Comparison of ENCODE assay signal across 29 mouse cellular contexts in the genomic region with DNA sequence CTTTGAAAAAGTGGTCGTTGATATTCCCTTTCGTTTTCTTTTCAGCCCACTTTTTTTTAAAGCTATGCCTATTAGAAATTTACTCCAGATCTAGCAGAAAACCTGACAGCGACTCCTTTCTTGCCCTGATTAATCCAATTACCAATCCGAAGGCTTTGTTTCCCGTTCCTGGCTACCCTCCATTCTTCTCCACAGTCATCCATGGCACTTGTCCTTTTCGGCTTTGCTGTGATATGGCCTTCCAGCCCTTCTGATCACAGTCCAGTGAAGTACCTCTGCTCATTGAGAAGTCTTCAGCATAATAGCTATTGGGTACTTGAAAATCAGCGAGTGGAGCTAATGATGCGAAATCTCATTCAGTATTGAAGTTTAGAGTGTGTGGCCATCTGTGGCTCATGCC.
DNase-seq lines count a peak whose midpoint lies in the region; ATAC-seq and TF ChIP-seq lines count a peak whose summit lies in the region.
"Had no signal": no experiment of that assay in that cellular context is flagged by ENCODE, and none has a peak within 500 bp of the region (broad histone marks: within the 10 kb centered on the region; RNA-seq: fewer than 3 reads in every experiment).

No protein-coding gene starts in this region.

- 13% methylated on average over 8 of the region's 8 CpGs for WGBS in forebrain, embryonic 12.5 days
- 14% methylated on average over 8 of the region's 8 CpGs for WGBS in forebrain, postnatal 0 days
- 41% methylated on average over 8 of the region's 8 CpGs for WGBS in midbrain, embryonic 11.5 days
- WGBS in midbrain, postnatal 0 days: 23% methylated on average over 8 of the region's 8 CpGs

- no peak for TF ChIP-seq CTCF in forebrain, postnatal 0 days (IDR thresholded peaks at IDR 0.05; ENCODE audit: low read depth)
- no peak for TF ChIP-seq CTCF in midbrain, postnatal 0 days (IDR thresholded peaks at IDR 0.05)

- peaks cover 8% of the 10 kb centered on the region; the same call in 1 of the 2 replicates for H3K27me3 ChIP-seq in forebrain, embryonic 12.5 days
- no peaks in the 10 kb centered on the region for H3K27me3 ChIP-seq in forebrain, postnatal 0 days (ENCODE audit: insufficient read depth, low read length)
- H3K27me3 ChIP-seq in midbrain, embryonic 11.5 days (ENCODE audit: control insufficient read depth, insufficient read depth, low read length): no peaks in the 10 kb centered on the region
- no peaks in the 10 kb centered on the region for H3K27me3 ChIP-seq in midbrain, postnatal 0 days (ENCODE audit: insufficient read depth, low read length)
- H3K27me3 ChIP-seq: CH12.LX; embryonic facial prominence, embryonic 13.5 days; heart, embryonic 12.5 days; heart, embryonic 15.5 days had no signal

- no peak overlapping the region for H3K9ac ChIP-seq in forebrain, embryonic 12.5 days
- H3K9ac ChIP-seq in forebrain, postnatal 0 days: no peak overlapping the region
- no peak overlapping the region for H3K9ac ChIP-seq in midbrain, embryonic 11.5 days (ENCODE audit: low read length)
- H3K9ac ChIP-seq in midbrain, postnatal 0 days (replicated peaks; ENCODE audit: low read length, poor library complexity, severe bottlenecking): no peak overlapping the region
- H3K9ac ChIP-seq: embryonic facial prominence, embryonic 13.5 days; heart, embryonic 12.5 days; heart, embryonic 15.5 days; hindbrain, embryonic 14.5 days had no signal

- no peak for DNase-seq in forebrain, postnatal 0 days
- DNase-seq in midbrain, embryonic 11.5 days (ENCODE audit: low spot score, missing footprints): peak; percentile 77
- DNase-seq in midbrain, postnatal 0 days (ENCODE audit: low spot score): no peak
- peak; percentile 14 for DNase-seq in retina, postnatal 1 day
- no peak for DNase-seq in retina, embryonic 14.5 days (ENCODE audit: low spot score)
- DNase-seq in cerebellum, postnatal 14 days: no peak
- DNase-seq: adrenal gland, adult 2 months; adrenal gland, postnatal 14 days; B cell, adult 2 months; cerebellum, adult 11-12 months; cerebellum, adult 8-10 months; cerebellum, postnatal 10 days; gastrocnemius, postnatal 25 days; heart, adult 18-20 months; heart, postnatal 10 days; heart, postnatal 36 days had no signal

- no peaks in the 10 kb centered on the region for H3K36me3 ChIP-seq in forebrain, embryonic 12.5 days (replicated peaks)
- H3K36me3 ChIP-seq in forebrain, postnatal 0 days (ENCODE audit: insufficient read depth): no peaks in the 10 kb centered on the region
- H3K36me3 ChIP-seq in midbrain, embryonic 11.5 days (ENCODE audit: control insufficient read depth, insufficient read depth, low read length): no peaks in the 10 kb centered on the region
- H3K36me3 ChIP-seq in midbrain, postnatal 0 days (ENCODE audit: insufficient read depth, low read length): no peaks in the 10 kb centered on the region
- H3K36me3 ChIP-seq: embryonic facial prominence, embryonic 10.5 days; embryonic facial prominence, embryonic 13.5 days; G1E; heart, embryonic 12.5 days; heart, embryonic 15.5 days; hindbrain, embryonic 10.5 days had no signal

- peak overlapping the region; percentile 15; the same call in 1 of the 2 replicates for H3K4me2 ChIP-seq in forebrain, embryonic 12.5 days
- H3K4me2 ChIP-seq in forebrain, postnatal 0 days (ENCODE audit: low read depth): no peak overlapping the region
- H3K4me2 ChIP-seq in midbrain, embryonic 11.5 days: no peak overlapping the region
- H3K4me2 ChIP-seq in midbrain, postnatal 0 days (ENCODE audit: low read depth, low read length, poor library complexity, severe bottlenecking): no peak overlapping the region
- H3K4me2 ChIP-seq: embryonic facial prominence, embryonic 13.5 days; heart, embryonic 12.5 days; heart, embryonic 15.5 days; hindbrain, embryonic 14.5 days had no signal

- H3K4me1 ChIP-seq in forebrain, embryonic 12.5 days: 0 out of 2 replicates have a peak, but pooled peaks cover 5% of the 10 kb centered on the region
- H3K4me1 ChIP-seq in forebrain, postnatal 0 days (ENCODE audit: insufficient read depth): no peaks in the 10 kb centered on the region
- H3K4me1 ChIP-seq in midbrain, embryonic 11.5 days (ENCODE audit: control insufficient read depth, insufficient read depth, low read length): no peaks in the 10 kb centered on the region
- no peaks in the 10 kb centered on the region for H3K4me1 ChIP-seq in midbrain, postnatal 0 days (ENCODE audit: insufficient read depth, low read length)
- H3K4me1 ChIP-seq: embryonic facial prominence, embryonic 10.5 days; embryonic facial prominence, embryonic 13.5 days; heart, embryonic 12.5 days; heart, embryonic 15.5 days; hindbrain, embryonic 10.5 days had no signal

- H3K4me3 ChIP-seq in forebrain, embryonic 12.5 days (replicated peaks): no peak overlapping the region
- H3K4me3 ChIP-seq in forebrain, postnatal 0 days (ENCODE audit: low read depth, low read length): no peak overlapping the region
- no peak overlapping the region for H3K4me3 ChIP-seq in midbrain, embryonic 11.5 days (ENCODE audit: low read depth, low read length)
- no peak overlapping the region for H3K4me3 ChIP-seq in midbrain, postnatal 0 days (ENCODE audit: low read depth, low read length)
- H3K4me3 ChIP-seq: embryonic facial prominence, embryonic 10.5 days; embryonic facial prominence, embryonic 13.5 days; erythroblast, embryonic 14.5 days; heart, embryonic 12.5 days; heart, embryonic 15.5 days; hindbrain, embryonic 10.5 days had no signal

- H3K9me3 ChIP-seq in forebrain, embryonic 12.5 days: no peaks in the 10 kb centered on the region
- no peaks in the 10 kb centered on the region for H3K9me3 ChIP-seq in forebrain, postnatal 0 days (ENCODE audit: low read length)
- no peaks in the 10 kb centered on the region for H3K9me3 ChIP-seq in midbrain, embryonic 11.5 days (ENCODE audit: control insufficient read depth, low read length)
- no peaks in the 10 kb centered on the region for H3K9me3 ChIP-seq in midbrain, postnatal 0 days (ENCODE audit: low read length)
- H3K9me3 ChIP-seq: embryonic facial prominence, embryonic 10.5 days; embryonic facial prominence, embryonic 13.5 days; heart, embryonic 15.5 days; hindbrain, embryonic 10.5 days had no signal

- ATAC-seq in forebrain, embryonic 12.5 days (ENCODE audit: low FRiP score): no peak
- no peak for ATAC-seq in forebrain, postnatal 0 days
- ATAC-seq in midbrain, embryonic 11.5 days (ENCODE audit: low FRiP score): no peak; the same call in 1 of the 2 replicates
- no peak for ATAC-seq in midbrain, postnatal 0 days (ENCODE audit: low FRiP score)
- ATAC-seq: hindbrain, postnatal 0 days; inflammation-experienced regulatory T-cells, adult 6 months; intestine, embryonic 16.5 days had no signal

- no peak overlapping the region for H3K27ac ChIP-seq in forebrain, embryonic 12.5 days
- no peak overlapping the region for H3K27ac ChIP-seq in forebrain, postnatal 0 days (ENCODE audit: low read depth, low read length)
- no peak overlapping the region for H3K27ac ChIP-seq in midbrain, embryonic 11.5 days (ENCODE audit: low read depth, low read length)
- H3K27ac ChIP-seq in midbrain, postnatal 0 days (ENCODE audit: low read depth, low read length): no peak overlapping the region
- H3K27ac ChIP-seq: embryonic facial prominence, embryonic 10.5 days; embryonic facial prominence, embryonic 13.5 days; heart, embryonic 15.5 days; hindbrain, embryonic 10.5 days; hindbrain, embryonic 14.5 days; hindbrain, postnatal 0 days had no signal

Comparison
In these comparisons a context has a peak if more than half of its experiments do, and no peak if none do; other contexts are left out.
1. DNase-seq: peak in midbrain, embryonic 11.5 days (single experiment) and retina, postnatal 1 day (single experiment); none in forebrain, postnatal 0 days (single experiment), midbrain, postnatal 0 days (single experiment), retina, embryonic 14.5 days (single experiment) and cerebellum, postnatal 14 days (0 of 2).